Mouse (Mus musculus) kidney, postnatal 4 days (tissue): ENCODE results near the gene Atp10a.
"Not testable (repeated sequence)": the region's sequence is repeated elsewhere in the genome, so short reads cannot be mapped to it uniquely, and the experiment has no call there.

Experiments
- DNase-seq, 2 experiments: peaks; one replicate each; pipeline ENCODE4 v3.0.0; 2021; ENCODE audit warnings: mixed read lengths in 2 of 2

Gene Atp10a

GRCm38 (mm10) chr7:58800916-58801315, 144.9 kb downstream of the Atp10a start:
- DNase-seq = peak in 1 of 2 experiments; percentile 6

- DNase-seq = no peak
Observed at GRCm38 (mm10) chr7:58801791-58802190, 145.8 kb downstream of the Atp10a start.

GRCm38 (mm10) chr7:58822147-58822681, 166.2 kb downstream of the Atp10a start:
- no peak for DNase-seq

GRCm38 (mm10) chr7:58824686-58825085, 168.7 kb downstream of the Atp10a start:
- DNase-seq = no peak

- DNase-seq = no peak
Observed at GRCm38 (mm10) chr7:58829111-58829510, 173.1 kb downstream of the Atp10a start.

GRCm38 (mm10) chr7:58836855-58837606, 181.1 kb downstream of the Atp10a start:
- DNase-seq = not testable (repeated sequence)

- no peak for DNase-seq
Observed at GRCm38 (mm10) chr7:58840367-58840766, 184.4 kb downstream of the Atp10a start.

GRCm38 (mm10) chr7:58841066-58841465, 185.1 kb downstream of the Atp10a start:
- DNase-seq = no peak

- DNase-seq = peak in 1 of 2 experiments; percentile 4
Observed at GRCm38 (mm10) chr7:58842818-58843217, 186.9 kb downstream of the Atp10a start.

- DNase-seq = peak; percentile 70 to 78
Observed at GRCm38 (mm10) chr7:58843767-58844445, 187.9 kb downstream of the Atp10a start.

- DNase-seq = no peak
Observed at GRCm38 (mm10) chr7:58844449-58844848, 188.5 kb downstream of the Atp10a start.

- no peak for DNase-seq
Observed at GRCm38 (mm10) chr7:58858921-58859320, 203.0 kb downstream of the Atp10a start.

- DNase-seq = no peak
Observed at GRCm38 (mm10) chr7:58863174-58863573, 207.2 kb downstream of the Atp10a start.

GRCm38 (mm10) chr7:58866865-58867614, 211.1 kb downstream of the Atp10a start:
- DNase-seq = no peak

GRCm38 (mm10) chr7:58870661-58871060, 214.7 kb downstream of the Atp10a start:
- peak; percentile 2 to 7 for DNase-seq

- no peak for DNase-seq
Observed at GRCm38 (mm10) chr7:58873676-58874075, 217.7 kb downstream of the Atp10a start.
